Comparison of ENCODE assay signal across 10 mouse cellular contexts in genomic region chr6:47648899-47649298, GRCm38 (mm10). TPM values are rescaled to one million over a fixed set of nuclear protein-coding genes. Genes with fewer than 3 reads are reported as not detected.
A peak's percentile ranks its signal among the peaks of the same experiment; 100 is the strongest.
DNase-seq lines count a peak whose midpoint lies in the region; ATAC-seq and TF ChIP-seq lines count a peak whose summit lies in the region.
"Had no signal": no experiment of that assay in that cellular context is flagged by ENCODE, and none has a peak within 500 bp of the region (broad histone marks: within the 10 kb centered on the region; RNA-seq: fewer than 3 reads in every experiment).

No protein-coding gene starts in this region.

- no peak overlapping the region for H3K4me3 ChIP-seq in layer of hippocampus, adult 2 months
- H3K4me3 ChIP-seq in hindbrain, embryonic 13.5 days = no peak overlapping the region
- H3K4me3 ChIP-seq in liver, embryonic 12.5 days = no peak overlapping the region
- H3K4me3 ChIP-seq: embryonic facial prominence, embryonic 13.5 days; limb, embryonic 13.5 days had no signal

- no peak for ATAC-seq in hindbrain, embryonic 13.5 days (ENCODE audit: low FRiP score)
- ATAC-seq in liver, embryonic 12.5 days = no peak

- no peaks in the 10 kb centered on the region for H3K9me3 ChIP-seq in hindbrain, embryonic 13.5 days
- H3K9me3 ChIP-seq in liver, embryonic 12.5 days (replicated peaks) = no peaks in the 10 kb centered on the region
- H3K9me3 ChIP-seq: embryonic facial prominence, embryonic 13.5 days; limb, embryonic 13.5 days had no signal

- H3K36me3 ChIP-seq in hindbrain, embryonic 13.5 days = no peaks in the 10 kb centered on the region
- H3K36me3 ChIP-seq in liver, embryonic 12.5 days = no peaks in the 10 kb centered on the region
- H3K36me3 ChIP-seq: embryonic facial prominence, embryonic 13.5 days; limb, embryonic 13.5 days had no signal

- no peak overlapping the region for H3K27ac ChIP-seq in layer of hippocampus, adult 2 months
- H3K27ac ChIP-seq in hindbrain, embryonic 13.5 days = no peak overlapping the region
- H3K27ac ChIP-seq in liver, embryonic 12.5 days = no peak overlapping the region
- H3K27ac ChIP-seq: embryonic facial prominence, embryonic 13.5 days; limb, embryonic 13.5 days had no signal

- no peak overlapping the region for H3K9ac ChIP-seq in hindbrain, embryonic 13.5 days
- no peak overlapping the region for H3K9ac ChIP-seq in liver, embryonic 12.5 days
- H3K9ac ChIP-seq: embryonic facial prominence, embryonic 13.5 days; limb, embryonic 13.5 days had no signal

- intact Hi-C loops in gastrocnemius, postnatal 14 days (cut with DNase I; ENCODE audit: low total_unique reads) = no loop called here

- DNase-seq in layer of hippocampus, adult 2 months (ENCODE audit: low spot score in 2 of 2) = peak; percentile 3 to 14
- no peak for DNase-seq in layer of hippocampus, adult 9-10 months (ENCODE audit: low spot score)
- peak; percentile 54 for DNase-seq in 3T3-L1 (ENCODE audit: low read depth, low spot score)
- peak; percentile 40 for DNase-seq in A20 (ENCODE audit: low read depth, low spot score)
- peak; percentile 8 for DNase-seq in gastrocnemius, postnatal 14 days
- DNase-seq: lung, postnatal 36 days had no signal

- no peak for TF ChIP-seq CTCF in layer of hippocampus, adult 2 months (conservative IDR thresholded peaks at IDR 0.05)

- peaks cover 8% of the 10 kb centered on the region; the same call in 1 of the 2 replicates for H3K27me3 ChIP-seq in hindbrain, embryonic 13.5 days
- peaks cover 23% of the 10 kb centered on the region for H3K27me3 ChIP-seq in liver, embryonic 12.5 days (replicated peaks)

- no peaks in the 10 kb centered on the region for H3K4me1 ChIP-seq in hindbrain, embryonic 13.5 days (replicated peaks)
- H3K4me1 ChIP-seq in liver, embryonic 12.5 days = peaks cover 16% of the 10 kb centered on the region
- H3K4me1 ChIP-seq: embryonic facial prominence, embryonic 13.5 days; limb, embryonic 13.5 days had no signal

- no peak overlapping the region for H3K4me2 ChIP-seq in hindbrain, embryonic 13.5 days
- H3K4me2 ChIP-seq in liver, embryonic 12.5 days = no peak overlapping the region
- H3K4me2 ChIP-seq: embryonic facial prominence, embryonic 13.5 days; limb, embryonic 13.5 days had no signal

- 64% methylated on average over 3 of the region's 5 CpGs for WGBS in hindbrain, embryonic 13.5 days
- 60% methylated on average over 4 of the region's 5 CpGs for WGBS in liver, embryonic 12.5 days (ENCODE audit: insufficient replicate concordance)

RNA-seq across cellular contexts. Expression of gene Ezh2, which starts 53.8 kb away (rescaled TPM):
- total RNA-seq in layer of hippocampus, adult 2 months (2021) = 10 to 100 TPM; 16.0 to 17.4 TPM
- 10 to 100 TPM; 11.5 to 12.2 TPM for total RNA-seq in gastrocnemius, postnatal 14 days (2021)
- polyA plus RNA-seq in hindbrain, embryonic 13.5 days (2015; fragmentation: Nextera tagmentation; extraction: Ambion mirVana) = 102 and 108 TPM in 2 replicates
- 75.9 and 78.7 TPM in 2 replicates for polyA plus RNA-seq in liver, embryonic 12.5 days (2016; fragmentation: Nextera tagmentation; extraction: Ambion mirVana)
